Mouse (Mus musculus): ENCODE measurements at regions not wholly inside any gene's neighbourhood (a gene's known extent, or its start where the extent isn't known, plus 50 kb on each side); places are given as distances from the start of the nearest gene placed in this dataset.

DNA sequence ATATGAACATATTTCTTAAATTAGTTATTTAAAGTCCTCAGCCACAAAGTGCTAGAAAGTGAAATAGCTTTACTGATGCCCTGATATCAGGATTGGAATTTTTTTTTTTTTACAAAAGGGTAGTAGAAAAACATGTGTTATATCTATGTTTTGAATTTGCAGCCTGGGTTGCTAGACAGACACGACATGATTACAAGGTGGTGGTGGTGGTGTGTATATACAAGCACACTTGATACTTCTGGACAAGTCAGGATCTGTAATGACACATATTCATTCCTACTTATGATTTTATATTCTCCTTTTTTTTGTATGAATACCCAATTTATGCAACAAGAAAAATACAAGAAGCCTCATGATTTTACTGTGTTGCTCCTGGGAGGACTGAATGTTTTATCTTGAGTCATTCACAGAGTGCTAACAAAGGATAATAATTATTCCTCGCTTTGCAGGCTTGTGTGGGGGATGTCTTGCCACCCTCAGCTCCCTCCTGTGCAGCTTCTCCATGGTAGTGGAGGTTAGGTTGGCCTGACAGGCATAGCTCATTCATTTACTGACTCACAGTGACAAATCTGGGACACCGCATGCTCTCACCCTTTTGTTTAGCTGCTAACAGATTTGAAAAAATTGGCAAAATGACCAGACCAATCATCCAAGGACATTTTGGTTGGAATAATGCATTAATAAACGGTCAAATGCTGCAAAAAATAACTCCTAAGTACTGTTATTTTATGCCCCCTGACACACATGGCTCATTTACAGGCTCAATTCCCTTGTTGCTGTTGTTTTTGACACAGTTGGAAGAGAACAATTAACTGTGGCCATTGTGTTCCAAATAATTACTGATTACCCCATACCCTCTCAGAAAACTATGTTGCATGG is 303.3 kb upstream of the Sel1l start:
- no peak for DNase-seq (ENCODE audit: low spot score)

DNA sequence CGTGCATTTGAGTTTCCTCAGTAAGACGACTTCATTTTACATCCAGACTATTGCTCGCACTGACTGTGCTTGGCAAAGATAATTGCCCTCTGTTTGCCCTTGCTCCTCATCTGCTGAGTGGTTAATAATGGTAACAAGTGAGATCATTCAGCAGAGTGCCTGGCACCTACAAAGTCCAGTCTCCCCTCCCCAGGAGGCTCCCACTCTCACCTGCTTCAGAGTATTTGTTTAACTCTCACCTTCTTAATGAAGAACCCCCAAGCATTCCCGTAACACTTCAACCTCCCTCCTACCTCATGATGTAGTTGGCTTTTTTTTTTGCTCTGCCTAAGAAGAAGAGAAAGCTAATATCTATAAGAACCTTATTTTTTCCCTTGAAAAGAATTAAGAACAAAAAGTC is 288.6 kb upstream of the Sel1l start:
- no peak for DNase-seq (ENCODE audit: low spot score)

DNA sequence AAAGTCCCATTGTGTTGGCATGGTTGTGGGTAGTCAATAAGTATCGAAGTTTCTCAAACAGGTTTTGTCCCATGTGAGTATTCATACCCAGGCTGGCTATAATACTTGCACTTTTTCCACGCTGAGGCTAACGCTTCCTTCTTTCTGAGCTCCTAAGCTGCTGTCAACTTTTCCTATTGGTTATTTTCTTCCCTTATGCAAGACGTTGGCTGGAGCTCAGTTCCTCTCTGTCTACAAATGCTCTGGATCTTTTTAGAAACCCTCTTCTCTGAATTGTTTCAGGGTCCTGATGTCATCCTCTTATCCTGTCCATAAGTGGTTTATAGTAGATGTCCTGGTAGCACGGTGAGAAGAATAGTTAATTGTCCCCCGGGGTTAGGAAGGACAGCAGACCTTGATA is 278.7 kb upstream of the Sel1l start:
- no peak for DNase-seq (ENCODE audit: low spot score)

DNA sequence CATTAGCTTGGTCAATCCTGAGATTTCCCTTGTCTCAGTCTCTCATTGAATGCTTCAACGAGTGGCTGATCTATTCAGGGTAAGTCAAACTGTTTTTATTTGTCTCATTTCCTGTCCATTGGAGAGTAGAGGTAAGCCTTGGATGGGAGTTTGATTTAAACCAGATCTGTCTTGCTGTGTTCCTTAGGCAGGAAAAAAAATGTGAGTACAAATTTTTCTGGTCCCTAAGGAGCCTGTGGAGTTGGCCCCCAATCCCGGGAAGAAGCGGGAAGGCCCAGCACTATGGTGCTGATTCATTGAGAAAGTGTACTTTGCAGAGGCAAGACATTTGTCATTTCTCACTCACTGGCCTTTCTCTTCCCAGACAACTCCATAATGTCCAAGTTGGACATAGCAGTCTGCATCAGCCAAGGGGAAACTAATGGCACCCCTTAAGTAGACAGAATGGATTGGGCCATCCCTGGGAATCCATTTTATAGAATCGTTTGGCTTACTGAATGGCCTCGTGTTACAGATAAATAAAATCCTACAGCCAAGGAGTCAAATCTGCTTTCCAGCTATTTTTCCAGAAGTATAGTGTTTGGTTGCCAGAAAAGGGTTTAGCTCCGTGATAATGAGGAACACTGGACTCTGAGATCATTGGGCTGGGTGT is 271.3 kb upstream of the Sel1l start:
- DNase-seq (ENCODE audit: low spot score): no peak

DNA sequence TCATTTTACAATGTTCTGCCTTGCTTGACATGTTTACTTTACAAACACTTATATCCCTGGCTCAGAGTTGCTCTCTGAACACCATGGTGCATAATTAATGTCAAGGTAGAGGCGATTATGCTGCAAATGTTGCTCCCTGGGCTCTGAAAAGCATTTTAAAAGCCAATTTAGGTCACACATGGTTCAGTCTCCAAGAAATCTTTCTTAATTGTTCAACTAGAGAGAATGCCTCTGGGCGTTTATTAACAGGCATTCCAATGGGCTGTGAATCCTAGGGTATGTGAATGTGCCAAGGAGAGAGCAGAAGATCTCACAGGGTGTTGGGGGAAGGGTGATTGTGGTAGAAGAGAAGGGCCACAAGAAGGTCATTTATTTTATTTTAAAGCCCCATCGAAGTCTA is 260.7 kb upstream of the Sel1l start:
- DNase-seq (ENCODE audit: low spot score): no peak

DNA sequence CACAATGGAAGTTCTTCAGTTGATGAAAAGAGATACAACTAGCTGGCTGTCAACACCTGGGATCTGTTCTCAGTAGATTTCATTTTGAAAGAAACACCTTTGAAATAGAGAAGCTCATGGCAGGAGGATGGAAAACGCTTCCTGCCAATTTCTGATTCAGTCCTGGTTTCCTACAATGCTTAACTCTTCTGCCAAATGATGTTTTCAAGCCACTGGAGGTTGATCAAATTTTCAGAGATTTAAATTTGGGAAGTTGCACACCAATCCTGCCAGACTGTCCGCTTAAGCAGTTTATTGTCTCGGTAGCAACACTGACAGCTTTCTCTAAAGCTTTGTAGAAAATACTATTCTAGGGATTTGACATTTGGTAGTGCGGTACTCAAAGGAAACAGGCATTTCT is 251.1 kb upstream of the Sel1l start:
- DNase-seq (ENCODE audit: low spot score): no peak

DNA sequence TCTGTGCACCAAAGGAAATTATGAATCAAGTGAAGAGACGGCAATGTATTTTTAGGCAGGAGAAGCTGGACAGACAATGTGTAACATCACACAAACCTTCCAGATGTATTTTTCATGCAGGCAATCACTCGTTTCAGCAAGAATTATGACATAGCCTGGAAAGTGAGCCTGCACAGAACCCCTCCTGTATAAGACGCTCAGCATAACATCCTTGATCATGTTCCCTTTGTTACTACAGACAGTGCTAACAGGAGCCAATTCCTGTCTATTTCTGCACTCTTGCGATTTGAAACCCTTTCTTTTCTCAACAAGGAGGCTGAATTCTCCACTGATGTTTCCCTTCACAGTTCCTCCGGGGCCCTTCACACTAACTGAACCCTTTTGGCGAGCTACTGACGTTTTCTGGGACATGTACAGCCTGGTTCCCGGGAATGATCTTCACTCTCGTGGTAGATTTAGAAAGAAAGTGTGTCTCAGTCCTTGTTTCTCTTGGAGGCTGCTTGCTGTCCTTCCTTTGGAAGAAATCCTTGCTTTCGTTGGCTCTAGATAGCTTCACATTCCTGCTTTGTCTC is 243.9 kb upstream of the Sel1l start:
- DNase-seq (ENCODE audit: low spot score): no peak

DNA sequence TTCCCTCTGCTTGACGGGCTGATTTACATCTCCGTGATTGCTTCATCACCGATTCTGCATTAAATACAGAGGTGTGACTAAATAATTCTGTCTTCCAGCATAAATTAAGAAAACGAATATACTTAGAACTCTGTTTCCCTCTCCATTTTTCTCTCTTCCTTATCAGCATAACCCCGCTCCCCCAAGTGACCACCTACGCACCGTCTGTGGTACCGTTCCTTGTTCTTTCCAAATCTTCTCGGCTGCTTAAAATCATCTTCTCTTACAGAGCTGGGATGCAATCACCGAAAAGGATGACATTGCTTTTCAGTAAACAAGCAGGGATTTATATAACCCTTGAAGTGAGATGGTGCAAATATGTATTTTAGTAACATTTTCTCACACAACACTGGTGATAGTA is 224.3 kb upstream of the Sel1l start:
- DNase-seq (ENCODE audit: low spot score): no peak

DNA sequence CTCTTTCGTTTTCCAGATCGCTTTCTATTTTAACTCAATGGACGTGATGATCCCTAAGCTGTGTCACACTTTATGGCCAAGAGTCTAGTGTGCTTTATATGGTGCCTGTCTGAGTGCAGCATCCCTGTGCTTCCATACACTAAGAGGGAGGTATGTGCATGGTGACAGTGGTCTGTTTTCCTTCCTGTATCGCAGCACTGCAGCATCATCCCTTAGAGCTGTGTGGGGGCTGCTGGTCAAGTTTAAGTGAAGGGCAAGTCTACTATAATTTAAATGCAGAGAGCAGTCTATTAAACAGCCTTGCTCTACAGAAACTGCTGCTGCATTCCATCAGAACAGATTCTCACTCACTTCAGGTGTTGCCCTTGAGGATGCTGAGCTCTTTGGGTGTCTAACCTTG is 213.8 kb upstream of the Sel1l start:
- no peak for DNase-seq (ENCODE audit: low spot score)

DNA sequence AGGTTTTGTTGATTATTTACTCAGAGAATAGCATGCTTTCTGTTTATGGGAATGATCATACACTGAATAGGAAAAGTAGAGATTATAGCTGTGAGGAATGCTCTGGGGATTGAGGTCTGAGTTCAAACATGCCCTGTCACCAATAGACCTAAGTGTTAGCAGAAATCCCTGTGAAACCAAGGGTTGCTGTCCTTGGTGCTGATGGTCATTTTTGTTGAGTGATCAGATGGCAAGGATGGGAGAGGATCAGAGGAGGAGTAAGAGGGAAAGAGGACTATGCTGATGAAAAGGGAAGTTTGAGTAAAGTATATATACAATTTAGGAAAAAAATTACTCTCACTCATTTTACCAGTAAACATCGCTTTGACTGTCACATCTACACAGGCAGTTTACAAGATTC is 191.5 kb upstream of the Sel1l start:
- DNase-seq (ENCODE audit: low spot score): no peak

DNA sequence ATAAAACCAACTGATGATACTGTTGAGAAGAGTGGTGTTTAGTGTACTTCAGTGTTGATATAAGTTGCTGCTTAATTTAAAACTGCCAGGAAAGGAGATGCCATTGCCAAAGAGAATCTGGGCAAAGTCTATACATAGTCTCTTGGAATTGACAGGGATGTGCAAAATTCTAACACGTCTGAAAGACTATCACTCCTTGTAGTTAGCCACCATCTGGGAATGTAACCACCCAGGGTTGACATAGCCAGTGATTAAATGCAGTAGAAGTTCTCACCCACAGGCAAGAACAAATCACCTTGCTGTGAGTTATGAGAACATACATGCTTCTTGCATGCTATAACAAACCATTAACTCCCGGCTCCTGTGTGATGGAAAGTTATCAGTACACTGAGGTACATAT is 180.2 kb upstream of the Sel1l start:
- DNase-seq (ENCODE audit: low spot score): no peak

DNA sequence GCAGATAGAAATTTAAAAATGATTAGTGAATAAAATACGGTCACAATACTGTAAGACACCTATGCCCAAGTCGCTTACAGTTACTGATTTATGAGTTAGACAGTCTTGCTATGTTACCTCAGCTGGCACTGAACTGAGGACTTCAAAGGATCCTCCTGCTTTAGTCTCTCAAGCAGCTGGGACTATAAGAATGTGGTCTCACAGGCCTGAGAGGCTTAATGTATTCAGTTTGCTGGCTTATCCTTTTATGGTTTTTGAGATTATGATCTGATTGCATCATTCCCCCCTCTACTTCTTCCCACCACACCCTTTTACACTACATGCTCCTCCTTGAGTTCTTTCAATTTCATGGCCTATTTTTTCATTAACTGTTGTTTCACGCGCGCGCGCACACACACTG is 179.4 kb upstream of the Sel1l start:
- no peak for DNase-seq (ENCODE audit: low spot score)

DNA sequence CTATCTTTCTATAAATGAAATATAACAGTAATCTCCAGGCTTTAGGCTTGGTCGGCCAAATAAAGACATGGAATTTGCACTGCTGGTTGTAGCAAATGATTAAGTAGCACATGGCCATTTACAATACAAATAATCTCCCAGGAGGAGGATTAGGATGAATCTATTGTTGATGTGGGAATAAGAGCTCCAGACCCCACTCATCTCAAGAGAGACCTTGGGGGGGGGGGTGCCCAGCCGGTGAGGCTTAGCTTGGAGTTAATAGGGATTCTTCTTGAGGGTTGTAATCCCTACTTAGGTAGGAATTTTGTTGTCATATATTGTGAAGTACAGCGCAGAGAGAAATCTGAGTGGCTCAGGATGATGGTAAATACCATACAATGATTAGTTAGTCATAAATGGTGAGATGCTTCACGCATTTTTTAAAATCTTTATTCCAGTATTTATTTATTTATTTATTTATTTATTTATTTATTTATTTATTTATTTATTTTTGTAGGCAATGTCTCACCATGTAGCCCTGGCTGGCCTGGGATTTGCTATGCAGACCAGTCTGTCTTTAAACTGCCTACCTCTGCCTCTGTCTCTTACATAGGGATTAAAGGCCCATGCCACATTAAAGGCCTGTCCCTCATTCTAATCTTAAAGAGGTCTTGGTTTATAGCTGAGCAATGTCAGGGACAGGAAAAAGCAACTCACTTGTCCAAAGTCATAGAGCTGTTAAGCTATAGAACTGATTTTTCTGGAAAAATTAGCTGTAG is 175.7 kb upstream of the Sel1l start:
- DNase-seq (ENCODE audit: low spot score): no peak

DNA sequence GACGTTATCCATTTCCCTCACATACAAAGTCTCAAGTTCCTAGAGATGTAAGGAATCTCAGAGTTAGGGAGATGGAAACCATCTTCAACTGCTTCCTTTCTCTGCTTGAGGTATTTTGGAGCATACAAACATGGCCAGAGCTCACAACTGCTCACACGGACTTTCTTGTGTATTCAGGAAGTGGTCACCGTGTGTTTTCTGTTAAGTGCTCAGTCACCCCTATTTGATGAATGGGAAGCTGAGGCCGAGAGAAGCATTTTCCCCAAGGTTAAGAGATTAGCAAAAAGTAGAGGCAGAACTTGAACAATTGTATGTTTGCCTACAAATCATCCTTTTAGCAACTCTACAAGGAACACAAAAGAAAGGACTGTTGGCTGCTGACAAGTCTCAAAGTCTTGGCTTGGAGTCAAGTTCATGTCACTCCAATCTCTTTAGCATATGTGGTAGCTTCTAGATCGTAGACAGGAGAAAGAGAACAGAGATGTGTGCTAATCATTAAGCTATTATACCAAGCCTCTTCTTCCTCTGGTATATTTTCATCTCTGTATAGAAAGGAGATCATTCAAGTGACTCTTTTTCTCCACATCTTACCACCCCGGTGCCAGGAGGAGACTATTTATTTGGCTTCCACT is 170.8 kb upstream of the Sel1l start:
- no peak for DNase-seq (ENCODE audit: low spot score)

DNA sequence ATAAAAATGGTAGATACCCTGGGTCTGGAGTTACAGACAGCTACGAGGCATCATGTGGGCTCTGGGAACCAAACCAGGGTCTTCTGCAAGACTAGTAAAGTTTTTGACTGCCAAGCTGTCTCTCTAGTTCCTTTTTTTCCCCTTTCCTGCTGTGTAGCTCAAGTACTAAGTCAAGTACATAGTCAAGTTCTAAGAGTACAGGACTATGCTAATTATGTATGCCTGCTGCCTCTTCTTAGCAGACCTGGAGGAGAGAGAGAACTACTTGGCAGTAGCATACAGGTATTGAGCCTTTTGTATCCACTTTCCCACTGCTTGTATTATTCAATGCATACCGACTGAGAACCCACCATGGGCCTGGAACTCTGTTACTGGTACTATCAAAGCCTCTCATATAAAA is 166.4 kb upstream of the Sel1l start:
- no peak for DNase-seq (ENCODE audit: low spot score)

DNA sequence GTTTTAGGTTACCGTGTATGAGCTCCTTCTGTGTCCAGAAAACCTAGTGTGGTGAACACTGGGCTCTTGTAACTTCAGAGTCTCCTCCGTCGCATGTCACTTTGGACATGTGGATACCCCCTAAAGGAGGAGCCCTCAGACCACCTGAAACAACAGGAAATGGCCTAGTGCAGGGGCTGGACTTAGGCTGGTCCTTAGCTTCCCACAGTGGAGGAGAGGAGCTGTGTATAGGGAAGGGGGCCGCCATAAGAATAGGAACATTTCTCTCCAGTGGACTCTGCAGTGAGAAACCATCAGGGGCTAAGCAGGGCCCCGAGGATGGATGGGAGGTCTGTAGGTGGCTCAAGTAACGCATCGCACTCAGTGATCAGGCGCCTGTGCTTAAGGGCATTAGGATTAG is 165.0 kb upstream of the Sel1l start:
- no peak for DNase-seq (ENCODE audit: low spot score)

DNA sequence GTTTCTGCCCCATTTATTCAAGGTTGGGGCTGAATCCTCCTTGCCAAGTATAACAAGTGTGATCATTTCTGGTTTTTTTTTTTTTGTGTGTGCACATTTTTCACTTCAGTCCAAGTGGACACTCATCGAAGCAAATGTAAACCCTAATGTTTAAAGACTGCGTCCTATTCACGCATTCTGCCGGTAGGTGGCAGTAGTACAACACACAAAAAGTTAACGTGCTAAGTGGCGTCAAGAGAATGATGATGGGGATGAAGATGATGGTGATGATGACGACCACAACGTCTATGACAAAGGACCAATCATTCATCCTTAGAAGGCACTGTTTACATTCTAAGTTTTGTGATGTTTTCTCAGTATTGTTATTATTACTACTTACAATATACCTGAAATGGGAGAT is 164.3 kb upstream of the Sel1l start:
- DNase-seq (ENCODE audit: low spot score): peak; percentile 10

DNA sequence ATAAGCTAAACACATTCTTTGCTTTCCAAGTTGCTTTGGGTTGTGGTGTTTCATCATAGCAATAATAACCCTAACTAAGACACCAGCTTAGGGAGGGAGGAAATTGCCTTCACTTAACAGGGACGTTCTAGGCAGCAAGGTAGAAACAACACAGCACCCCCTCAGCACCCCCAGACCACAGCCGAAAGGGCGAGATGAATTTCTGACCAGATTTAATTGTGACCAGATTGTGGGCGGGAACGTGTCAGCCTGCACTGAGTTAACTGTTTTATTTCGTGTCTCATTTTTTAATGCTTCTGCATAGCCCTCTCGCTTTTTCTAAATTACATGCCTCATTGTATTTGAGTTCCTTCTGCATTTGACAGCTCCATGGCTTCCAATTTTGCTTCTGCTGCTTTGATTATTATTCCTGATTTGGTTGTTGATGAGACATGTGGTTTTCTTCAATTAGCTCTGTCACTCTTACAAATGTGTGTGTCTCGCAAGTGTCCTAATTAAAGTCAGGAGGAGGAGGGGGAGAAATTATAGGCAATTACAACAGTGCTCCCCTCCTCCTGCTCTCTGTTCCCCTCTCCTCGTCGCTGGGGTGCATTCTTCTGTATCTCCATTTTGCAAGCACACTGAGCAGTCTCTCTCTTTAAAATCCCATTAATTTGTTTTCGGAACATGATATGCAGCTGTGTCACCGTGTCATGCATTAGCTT is 155.6 kb upstream of the Sel1l start:
- DNase-seq (ENCODE audit: low spot score): no peak

DNA sequence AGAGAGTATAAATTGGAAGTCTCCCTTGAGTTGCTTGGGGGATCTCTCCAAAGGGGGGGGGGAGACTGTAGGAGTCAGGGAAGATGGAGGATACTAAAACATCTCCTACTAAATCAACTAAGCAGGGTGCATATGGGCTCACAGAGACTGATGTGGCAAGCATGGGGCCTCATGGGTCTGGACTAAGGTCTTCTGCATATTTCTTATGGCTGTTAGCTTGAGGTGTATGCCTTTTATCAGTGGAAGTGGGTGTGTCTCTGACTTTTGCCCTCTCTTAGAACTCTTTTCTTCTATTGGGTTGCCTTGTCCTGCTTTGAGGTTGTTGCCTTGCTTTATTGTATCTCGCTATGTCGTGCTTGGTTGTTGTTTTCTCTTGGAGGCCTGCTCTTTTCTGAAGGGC is 150.1 kb upstream of the Sel1l start:
- DNase-seq (ENCODE audit: low spot score): no peak

DNA sequence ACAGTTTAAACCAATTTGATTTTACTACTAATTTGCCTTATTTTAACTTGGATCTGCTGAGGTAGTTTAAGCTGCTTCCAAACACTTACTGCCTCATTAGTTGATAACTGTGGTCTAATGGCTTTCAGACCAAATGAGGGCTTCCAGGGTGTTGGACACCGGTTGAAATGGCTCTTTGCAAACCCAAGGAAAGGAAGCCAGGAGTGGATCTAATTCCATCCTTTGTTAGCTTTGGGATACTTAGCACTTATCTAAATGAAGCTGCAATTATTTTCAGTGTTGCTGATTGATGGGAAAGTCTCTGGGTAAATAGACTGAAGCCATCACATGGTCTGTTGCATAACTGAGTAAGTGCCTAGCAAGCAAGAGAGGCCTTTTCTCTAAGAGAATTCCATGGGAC is 148.4 kb upstream of the Sel1l start:
- DNase-seq (ENCODE audit: low spot score): no peak

DNA sequence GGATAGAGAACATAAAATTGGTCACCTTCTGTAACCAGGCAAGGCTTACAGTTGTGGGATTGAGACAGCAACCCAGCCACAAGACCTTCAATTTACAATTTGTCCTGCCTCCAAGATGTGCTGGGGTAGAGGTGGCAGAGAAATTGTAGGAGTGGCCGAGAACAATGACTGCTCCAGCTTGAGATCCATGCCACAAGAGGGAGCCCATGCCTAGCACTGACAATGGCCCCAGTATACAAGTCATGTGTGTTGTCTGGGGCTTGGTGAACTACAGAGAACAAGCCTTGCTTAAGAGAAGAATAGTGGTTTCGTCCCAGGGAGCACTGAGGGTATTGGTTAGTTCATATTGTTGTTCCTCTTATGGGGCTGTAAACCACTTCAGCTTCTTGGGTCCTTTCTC is 146.6 kb upstream of the Sel1l start:
- DNase-seq (ENCODE audit: low spot score): no peak

DNA sequence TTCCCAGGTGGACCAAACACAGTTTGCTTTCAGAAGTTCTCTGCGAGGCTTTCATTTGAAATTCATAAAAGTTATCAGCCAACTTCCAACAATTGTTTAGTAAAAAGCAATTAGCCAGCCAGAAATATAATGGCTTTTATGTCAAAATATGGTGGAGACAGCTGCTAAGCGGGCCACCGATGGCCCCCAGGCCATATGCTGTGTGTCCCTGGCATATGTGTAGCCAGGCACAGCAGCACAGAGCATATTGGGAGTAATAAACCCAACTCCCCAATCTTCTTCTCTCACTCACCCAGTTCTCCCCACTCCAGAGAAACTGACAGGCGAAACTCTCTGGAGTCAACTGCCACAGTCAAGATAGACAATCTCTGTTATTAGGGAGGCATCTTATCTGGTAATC is 137.5 kb upstream of the Sel1l start:
- DNase-seq (ENCODE audit: low spot score): no peak

Measured in testis, postnatal 14 days (tissue).